Comparison of ENCODE assay signal across 8 mouse cellular contexts in the genomic region with DNA sequence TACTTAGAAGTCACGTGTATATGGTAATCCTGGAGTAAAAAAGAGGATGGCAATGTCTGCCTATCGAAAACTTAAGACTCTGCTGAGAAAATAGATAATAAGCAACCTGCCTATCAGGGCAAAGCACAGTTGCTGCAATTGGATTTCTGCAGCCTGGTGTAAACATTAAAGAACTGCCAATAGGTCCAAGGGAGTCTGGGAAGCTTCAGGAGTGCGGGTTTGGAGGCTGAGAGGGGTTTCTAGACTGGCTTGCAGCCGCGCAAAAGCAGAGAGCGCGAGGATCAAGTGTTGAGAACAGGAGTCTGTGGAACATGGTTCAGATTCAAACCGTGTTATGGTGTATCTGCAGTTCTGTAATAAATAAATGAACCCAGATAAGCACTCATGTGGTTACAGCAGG. TPM values are rescaled to one million over a fixed set of nuclear protein-coding genes. Genes with fewer than 3 reads are reported as not detected.
DNase-seq lines count a peak whose midpoint lies in the region; ATAC-seq and TF ChIP-seq lines count a peak whose summit lies in the region.

No protein-coding gene starts in this region.

- H3K4me3 ChIP-seq in heart, embryonic 13.5 days, result peak overlapping the region; percentile 77
- H3K4me3 ChIP-seq in E14TG2a.4 (replicated peaks; ENCODE audit: low read length), result peak overlapping the region; percentile 89
- peak overlapping the region; percentile 47 for H3K4me3 ChIP-seq in forebrain, embryonic 15.5 days
- peak overlapping the region; percentile 62 for H3K4me3 ChIP-seq in liver, embryonic 15.5 days (replicated peaks)

- peaks cover 9% of the 10 kb centered on the region for H3K4me1 ChIP-seq in heart, embryonic 13.5 days
- H3K4me1 ChIP-seq in E14TG2a.4 (replicated peaks; ENCODE audit: low read depth, low read length), result peaks cover 17% of the 10 kb centered on the region
- H3K4me1 ChIP-seq in forebrain, embryonic 15.5 days, result peaks cover 10% of the 10 kb centered on the region
- H3K4me1 ChIP-seq in liver, embryonic 15.5 days (replicated peaks), result peaks cover 5% of the 10 kb centered on the region

- WGBS in heart, embryonic 13.5 days, result 4% methylated on average over 8 of the region's 8 CpGs
- WGBS in forebrain, embryonic 15.5 days, result 6% methylated on average over 8 of the region's 8 CpGs
- WGBS in liver, embryonic 15.5 days (ENCODE audit: insufficient replicate concordance), result 20% methylated on average over 8 of the region's 8 CpGs

- DNase-seq in heart, postnatal 10 days, result no peak
- DNase-seq in spleen, postnatal 10 days (ENCODE audit: low spot score in 2 of 2), result no peak
- no peak for DNase-seq in cerebellum, adult 8-10 months

- ATAC-seq in heart, embryonic 13.5 days (ENCODE audit: extremely low read depth, insufficient number of reproducible peaks, low FRiP score, low TSS enrichment), result no peak
- ATAC-seq in forebrain, embryonic 15.5 days (replicated peaks), result peak; percentile 65
- ATAC-seq in liver, embryonic 15.5 days (ENCODE audit: insufficient read depth), result no peak
- ATAC-seq in erythroid progenitor cell, adult 5-6 weeks (replicated peaks; ENCODE audit: low FRiP score, poor library complexity, severe bottlenecking), result no peak

- intact Hi-C loops in heart, postnatal 10 days (cut with DNase I), result no loop called here

- H3K36me3 ChIP-seq in heart, embryonic 13.5 days, result peaks cover 10% of the 10 kb centered on the region; the same call in 1 of the 2 replicates
- H3K36me3 ChIP-seq in E14TG2a.4 (ENCODE audit: insufficient read depth, low read length), result 0 out of 2 replicates have a peak, but pooled peaks cover 5% of the 10 kb centered on the region
- no peaks in the 10 kb centered on the region for H3K36me3 ChIP-seq in forebrain, embryonic 15.5 days
- 0 out of 2 replicates have a peak, but pooled peaks cover 2% of the 10 kb centered on the region for H3K36me3 ChIP-seq in liver, embryonic 15.5 days (replicated peaks)

- no peak for TF ChIP-seq CTCF in E14TG2a.4 (conservative IDR thresholded peaks at IDR 0.05; ENCODE audit: low read length)

- peak overlapping the region; percentile 95 for H3K9ac ChIP-seq in heart, embryonic 13.5 days
- H3K9ac ChIP-seq in forebrain, embryonic 15.5 days (replicated peaks), result no peak overlapping the region
- H3K9ac ChIP-seq in liver, embryonic 15.5 days, result no peak overlapping the region

- H3K9me3 ChIP-seq in heart, embryonic 13.5 days, result no peaks in the 10 kb centered on the region
- no peaks in the 10 kb centered on the region for H3K9me3 ChIP-seq in E14TG2a.4 (ENCODE audit: low read length)
- no peaks in the 10 kb centered on the region for H3K9me3 ChIP-seq in forebrain, embryonic 15.5 days
- H3K9me3 ChIP-seq in liver, embryonic 15.5 days (replicated peaks), result no peaks in the 10 kb centered on the region

- H3K27ac ChIP-seq in heart, embryonic 13.5 days (replicated peaks), result peak overlapping the region; percentile 94
- peak overlapping the region; percentile 69 for H3K27ac ChIP-seq in forebrain, embryonic 15.5 days (replicated peaks)
- peak overlapping the region; percentile 79 for H3K27ac ChIP-seq in liver, embryonic 15.5 days (replicated peaks)

- H3K27me3 ChIP-seq in heart, embryonic 13.5 days (replicated peaks), result no peaks in the 10 kb centered on the region
- H3K27me3 ChIP-seq in E14TG2a.4 (ENCODE audit: insufficient read depth, low read length), result peaks cover 10% of the 10 kb centered on the region
- H3K27me3 ChIP-seq in forebrain, embryonic 15.5 days, result no peaks in the 10 kb centered on the region
- H3K27me3 ChIP-seq in liver, embryonic 15.5 days, result peaks cover 30% of the 10 kb centered on the region

- H3K4me2 ChIP-seq in heart, embryonic 13.5 days, result peak overlapping the region; percentile 74
- H3K4me2 ChIP-seq in forebrain, embryonic 15.5 days (replicated peaks), result peak overlapping the region; percentile 78
- peak overlapping the region; percentile 70 for H3K4me2 ChIP-seq in liver, embryonic 15.5 days

RNA-seq across cellular contexts. Expression of gene Kdelc2, which starts 1.0 kb away (rescaled TPM):
- 21.0 and 21.6 TPM in 2 replicates for polyA plus RNA-seq in heart, embryonic 13.5 days (2015; fragmentation: Nextera tagmentation; extraction: Ambion mirVana)
- 10 to 100 TPM; 15.0 to 17.8 TPM for total RNA-seq in heart, postnatal 10 days (2021)
- polyA plus RNA-seq in forebrain, embryonic 15.5 days (2015; fragmentation: Nextera tagmentation; extraction: Ambion mirVana), result 5.0 and 5.2 TPM in 2 replicates
- 4.1 and 5.1 TPM in 2 replicates for polyA plus RNA-seq in liver, embryonic 15.5 days (2015; fragmentation: Nextera tagmentation; extraction: Ambion mirVana)
- 0.72 and 2.1 TPM in 2 replicates for total RNA-seq in erythroid progenitor cell, adult 5-6 weeks (2015; ENCODE audit: low replicate concordance)
- total RNA-seq in erythroid progenitor cell, adult 5-6 weeks (2017; ENCODE audit: low replicate concordance), result 0.15 TPM in 1 of 2 replicates, not detected in the other

RNA-seq across cellular contexts. Expression of gene 4930550C14Rik, which starts 17.3 kb away (rescaled TPM):
- polyA plus RNA-seq in heart, embryonic 13.5 days (2015; fragmentation: Nextera tagmentation; extraction: Ambion mirVana), result 0.36 and 0.41 TPM in 2 replicates
- total RNA-seq in heart, postnatal 10 days (2021), result under 1 TPM; 0.25 to 0.48 TPM
- 0.14 TPM in 1 of 2 replicates, not detected in the other for polyA plus RNA-seq in forebrain, embryonic 15.5 days (2015; fragmentation: Nextera tagmentation; extraction: Ambion mirVana)
- 0.66 and 0.88 TPM in 2 replicates for polyA plus RNA-seq in liver, embryonic 15.5 days (2015; fragmentation: Nextera tagmentation; extraction: Ambion mirVana)
- total RNA-seq in erythroid progenitor cell, adult 5-6 weeks (2015; ENCODE audit: low replicate concordance), result 1.4 TPM in 1 of 2 replicates, not detected in the other
- total RNA-seq in erythroid progenitor cell, adult 5-6 weeks (2017; ENCODE audit: low replicate concordance), result not detected in 2 replicates
